Mouse (Mus musculus): Measurements from ENCODE around the gene Aox2. TPM values are rescaled to one million over a fixed set of nuclear protein-coding genes. Genes with fewer than 3 reads are reported as not detected.
"Not testable (repeated sequence)": the region's sequence is repeated elsewhere in the genome, so short reads cannot be mapped to it uniquely, and the experiment has no call there.

The Aox2 gene
- polyA plus RNA-seq, 1 experiment from 2014 or later, result 0.15 TPM

- 51% methylated on average over 4 of the region's 4 CpGs for WGBS
- no peak overlapping the region for H3K4me3 ChIP-seq
- no peaks in the 10 kb centered on the region; the same call in 1 of the 2 replicates for H3K4me1 ChIP-seq
- H3K9me3 ChIP-seq, result no peaks in the 10 kb centered on the region
- no peaks in the 10 kb centered on the region for H3K36me3 ChIP-seq
- H3K27me3 ChIP-seq, result no peaks in the 10 kb centered on the region
- no peak overlapping the region for H3K9ac ChIP-seq
- no peak overlapping the region for H3K4me2 ChIP-seq (replicated peaks)
- no peak overlapping the region for H3K27ac ChIP-seq
- no peak for ATAC-seq (ENCODE audit: insufficient number of reproducible peaks, insufficient read depth, low FRiP score, low TSS enrichment)
Measured at GRCm38 (mm10) chr1:58353238-58353893, 75.2 kb downstream of the Aox2 start.

GRCm38 (mm10) chr1:58358958-58359901 lies 81.1 kb downstream of the Aox2 start:
- no peak for ATAC-seq (ENCODE audit: insufficient number of reproducible peaks, insufficient read depth, low FRiP score, low TSS enrichment)
- Histone ChIP-seq H3K4me1 (no peaks in the 10 kb centered on the region), H3K27ac (no peak overlapping the region), H3K4me2 (replicated peaks) (no peak overlapping the region), H3K4me3 (no peak overlapping the region), H3K9ac (no peak overlapping the region), H3K27me3 (no peaks in the 10 kb centered on the region), H3K36me3 (no peaks in the 10 kb centered on the region), H3K9me3 (no peaks in the 10 kb centered on the region)
- 84% methylated on average over 19 of the region's 19 CpGs for WGBS

- H3K36me3 ChIP-seq, result no peaks in the 10 kb centered on the region
- no peak for ATAC-seq (ENCODE audit: insufficient number of reproducible peaks, insufficient read depth, low FRiP score, low TSS enrichment)
- no peaks in the 10 kb centered on the region for H3K9me3 ChIP-seq
- no peak overlapping the region for H3K4me2 ChIP-seq (replicated peaks)
- no peak overlapping the region for H3K9ac ChIP-seq
- H3K27ac ChIP-seq, result no peak overlapping the region
- 60% methylated on average over 4 of the region's 4 CpGs for WGBS
- H3K4me1 ChIP-seq, result no peaks in the 10 kb centered on the region
- H3K27me3 ChIP-seq, result no peaks in the 10 kb centered on the region
- no peak overlapping the region for H3K4me3 ChIP-seq
Measured at GRCm38 (mm10) chr1:58362296-58362695, 84.2 kb downstream of the Aox2 start.

GRCm38 (mm10) chr1:58364551-58364950 lies 86.4 kb downstream of the Aox2 start:
- 93% methylated on average over 12 of the region's 12 CpGs for WGBS
- Histone ChIP-seq H3K27ac (no peak overlapping the region), H3K27me3 (no peaks in the 10 kb centered on the region), H3K4me2 (replicated peaks) (no peak overlapping the region), H3K4me3 (no peak overlapping the region), H3K9ac (no peak overlapping the region), H3K36me3 (no peaks in the 10 kb centered on the region), H3K4me1 (no peaks in the 10 kb centered on the region), H3K9me3 (no peaks in the 10 kb centered on the region)
- no peak for ATAC-seq (ENCODE audit: insufficient number of reproducible peaks, insufficient read depth, low FRiP score, low TSS enrichment)

GRCm38 (mm10) chr1:58365829-58366228 lies 87.7 kb downstream of the Aox2 start:
- Histone ChIP-seq H3K36me3 (no peaks in the 10 kb centered on the region), H3K4me1 (no peaks in the 10 kb centered on the region), H3K27ac (no peak overlapping the region), H3K9me3 (no peaks in the 10 kb centered on the region), H3K9ac (no peak overlapping the region), H3K27me3 (no peaks in the 10 kb centered on the region), H3K4me3 (no peak overlapping the region), H3K4me2 (replicated peaks) (no peak overlapping the region)
- no peak for ATAC-seq (ENCODE audit: insufficient number of reproducible peaks, insufficient read depth, low FRiP score, low TSS enrichment)
- WGBS, result 99% methylated on average over 3 of the region's 3 CpGs

- no peaks in the 10 kb centered on the region for H3K9me3 ChIP-seq
- H3K36me3 ChIP-seq, result no peaks in the 10 kb centered on the region
- H3K27me3 ChIP-seq, result no peaks in the 10 kb centered on the region
- no peaks in the 10 kb centered on the region for H3K4me1 ChIP-seq
- no peak overlapping the region for H3K27ac ChIP-seq
- H3K9ac ChIP-seq, result no peak overlapping the region
- no peak overlapping the region for H3K4me2 ChIP-seq (replicated peaks)
- peak; percentile 35; the same call in 1 of the 2 replicates for ATAC-seq (ENCODE audit: insufficient number of reproducible peaks, insufficient read depth, low FRiP score, low TSS enrichment)
- 73% methylated on average over 12 of the region's 12 CpGs for WGBS
- no peak overlapping the region for H3K4me3 ChIP-seq
Measured at GRCm38 (mm10) chr1:58366737-58367471, 88.8 kb downstream of the Aox2 start.

- Histone ChIP-seq H3K9me3 (no peaks in the 10 kb centered on the region), H3K4me3 (no peak overlapping the region), H3K27me3 (no peaks in the 10 kb centered on the region), H3K9ac (no peak overlapping the region), H3K4me2 (replicated peaks) (no peak overlapping the region), H3K36me3 (no peaks in the 10 kb centered on the region), H3K27ac (no peak overlapping the region), H3K4me1 (no peaks in the 10 kb centered on the region)
- WGBS, result 74% methylated on average over 2 of the region's 2 CpGs
- ATAC-seq (ENCODE audit: insufficient number of reproducible peaks, insufficient read depth, low FRiP score, low TSS enrichment), result no peak
Measured at GRCm38 (mm10) chr1:58369716-58370115, 91.6 kb downstream of the Aox2 start.

GRCm38 (mm10) chr1:58374266-58374665 lies 96.1 kb downstream of the Aox2 start:
- not testable (repeated sequence) for H3K4me1 ChIP-seq; H3K4me3 ChIP-seq; H3K27ac ChIP-seq; ATAC-seq (ENCODE audit: insufficient number of reproducible peaks, insufficient read depth, low FRiP score, low TSS enrichment); H3K27me3 ChIP-seq; H3K36me3 ChIP-seq; H3K9me3 ChIP-seq; H3K4me2 ChIP-seq (replicated peaks); H3K9ac ChIP-seq
- WGBS, result 82% methylated on average over 2 of the region's 2 CpGs

GRCm38 (mm10) chr1:58375574-58376147 lies 97.5 kb downstream of the Aox2 start:
- no peak overlapping the region for H3K27ac ChIP-seq
- H3K9ac ChIP-seq, result no peak overlapping the region
- no peaks in the 10 kb centered on the region for H3K4me1 ChIP-seq
- H3K4me3 ChIP-seq, result no peak overlapping the region
- ATAC-seq (ENCODE audit: insufficient number of reproducible peaks, insufficient read depth, low FRiP score, low TSS enrichment), result no peak
- no peak overlapping the region for H3K4me2 ChIP-seq (replicated peaks)
- no peaks in the 10 kb centered on the region for H3K27me3 ChIP-seq
- H3K9me3 ChIP-seq, result no peaks in the 10 kb centered on the region
- WGBS, result 68% methylated on average over 3 of the region's 3 CpGs
- H3K36me3 ChIP-seq, result no peaks in the 10 kb centered on the region

- H3K9me3 ChIP-seq, result no peaks in the 10 kb centered on the region
- no peaks in the 10 kb centered on the region for H3K4me1 ChIP-seq
- H3K27ac ChIP-seq, result no peak overlapping the region
- no peak for ATAC-seq (ENCODE audit: insufficient number of reproducible peaks, insufficient read depth, low FRiP score, low TSS enrichment)
- no peaks in the 10 kb centered on the region for H3K36me3 ChIP-seq
- 74% methylated on average over 5 of the region's 5 CpGs for WGBS
- no peak overlapping the region for H3K4me3 ChIP-seq
- no peak overlapping the region for H3K4me2 ChIP-seq (replicated peaks)
- H3K9ac ChIP-seq, result no peak overlapping the region
- no peaks in the 10 kb centered on the region for H3K27me3 ChIP-seq
Measured at GRCm38 (mm10) chr1:58382586-58383281, 104.6 kb downstream of the Aox2 start.

All from embryonic facial prominence, embryonic 12.5 days (tissue).